Mouse (Mus musculus): ENCODE data around the gene Trak1.

DNA sequence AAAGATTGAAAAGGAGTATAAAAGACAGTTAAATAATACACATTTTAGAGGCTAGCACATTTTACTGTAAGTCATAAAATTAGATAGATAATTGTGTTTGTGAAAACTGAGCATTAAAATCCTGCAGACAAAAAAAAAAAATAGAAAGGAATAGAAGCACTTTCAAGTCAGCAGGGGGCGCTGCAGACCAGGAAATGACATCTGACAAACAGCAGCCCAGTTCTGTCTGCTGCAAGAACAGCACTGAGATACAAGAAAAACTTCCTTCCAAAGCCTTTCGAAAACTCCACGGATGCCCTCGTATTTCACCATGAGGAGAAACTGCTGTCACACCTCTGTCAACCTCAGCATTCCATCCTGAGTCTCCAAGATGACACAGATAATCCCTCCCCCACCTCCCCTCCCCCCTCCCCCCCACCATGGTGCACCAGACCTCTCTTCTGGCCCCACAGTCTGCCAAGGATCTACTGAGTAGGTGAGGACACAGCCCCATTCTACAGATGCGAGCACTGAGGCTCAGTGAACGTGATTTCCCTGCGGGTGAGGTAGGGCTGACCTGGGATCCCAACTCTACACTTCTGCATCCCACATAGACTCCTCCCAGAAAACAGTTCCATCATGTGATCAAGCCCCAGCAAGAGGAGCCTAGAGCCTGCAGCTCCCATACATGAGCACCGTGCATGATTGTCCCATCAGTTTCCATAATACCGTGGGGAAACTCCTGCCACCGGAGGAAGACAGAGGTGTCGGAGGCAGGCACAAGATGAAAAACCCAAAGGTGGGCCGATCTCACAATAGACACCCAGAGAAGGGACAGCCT is 49.1 kb upstream of the Trak1 start:
- peak; percentile 51; the same call in 1 of the 2 replicates for TF ChIP-seq CTCF (IDR thresholded peaks at IDR 0.05; ENCODE audit: control insufficient read depth, insufficient read depth, insufficient replicate concordance, low read depth, low read length)
- no peak for TF ChIP-seq POLR2A (IDR thresholded peaks at IDR 0.05; ENCODE audit: control insufficient read depth, low read depth, low read length)
